Comparison of ENCODE assay signal across 8 mouse cellular contexts in genomic region chr9:56994286-56995197, GRCm38 (mm10). TPM values are rescaled to one million over a fixed set of nuclear protein-coding genes. Genes with fewer than 3 reads are reported as not detected.
A peak's percentile ranks its signal among the peaks of the same experiment; 100 is the strongest.
DNase-seq lines count a peak whose midpoint lies in the region; ATAC-seq and TF ChIP-seq lines count a peak whose summit lies in the region.

Gene Ptpn9, plus strand, starts transcription at chr9:56994923.

- WGBS in hindbrain, postnatal 0 days, result 4% methylated on average over 62 of the region's 62 CpGs
- WGBS in macrophage (ENCODE audit: missing documents), result 4% methylated on average over 62 of the region's 62 CpGs

- DNase-seq in adrenal gland, adult (ENCODE audit: inconsistent age in 2 of 2, low spot score in 1 of 2), result peak; percentile 94 to 98
- DNase-seq in gastrocnemius, adult 8-10 months (ENCODE audit: low spot score in 2 of 2), result peak; percentile 72 to 73
- DNase-seq in hindbrain, postnatal 0 days (ENCODE audit: low spot score), result peak; percentile 94
- DNase-seq in left cerebral cortex, adult 18-20 months (ENCODE audit: low spot score in 2 of 2), result peak; percentile 89 to 90
- DNase-seq in right cerebral cortex, adult 18-20 months, result peak; percentile 90
- DNase-seq in urinary bladder, postnatal 25 days (ENCODE audit: low spot score), result peak; percentile 88

- H3K79me2 ChIP-seq in macrophage (ENCODE audit: inconsistent target), result peaks cover 38% of the 10 kb centered on the region

- no peaks in the 10 kb centered on the region for H3K27me3 ChIP-seq in hindbrain, postnatal 0 days (ENCODE audit: insufficient read depth, low read length)

- H3K4me2 ChIP-seq in hindbrain, postnatal 0 days (ENCODE audit: low read depth, low read length), result peak within 1 kb of the TSS; percentile 76

- TF ChIP-seq POLR2A in cortical plate, adult 2 months (IDR thresholded peaks at IDR 0.05; ENCODE audit: extremely low read depth, insufficient read depth, low read length), result no peak

- TF ChIP-seq CTCF in cortical plate, adult 2 months (IDR thresholded peaks at IDR 0.05; ENCODE audit: extremely low read depth, insufficient read depth, low read length), result peak; percentile 41
- peak; percentile 69 for TF ChIP-seq CTCF in hindbrain, postnatal 0 days (IDR thresholded peaks at IDR 0.05; ENCODE audit: low read depth)

- peak within 1 kb of the TSS; percentile 95 for H3K27ac ChIP-seq in cortical plate, adult 2 months (ENCODE audit: insufficient read depth, low read length)
- peak within 1 kb of the TSS; percentile 97 for H3K27ac ChIP-seq in hindbrain, postnatal 0 days
- H3K27ac ChIP-seq in macrophage, result peak within 1 kb of the TSS; percentile 37

- peak within 1 kb of the TSS; percentile 100 for H3K4me3 ChIP-seq in cortical plate, adult 2 months (ENCODE audit: insufficient read depth, low read length)
- H3K4me3 ChIP-seq in hindbrain, postnatal 0 days (ENCODE audit: low read length), result peak within 1 kb of the TSS; percentile 88
- H3K4me3 ChIP-seq in macrophage (ENCODE audit: inconsistent target), result peak within 1 kb of the TSS; percentile 67

- no peaks in the 10 kb centered on the region for H3K36me3 ChIP-seq in hindbrain, postnatal 0 days (ENCODE audit: insufficient read depth, low read length)
- no peaks in the 10 kb centered on the region for H3K36me3 ChIP-seq in macrophage (ENCODE audit: inconsistent target)

- peak; percentile 96 for ATAC-seq in hindbrain, postnatal 0 days

- peak within 1 kb of the TSS; percentile 94 for H3K9ac ChIP-seq in hindbrain, postnatal 0 days (replicated peaks; ENCODE audit: low read length)

- no peaks in the 10 kb centered on the region for H3K9me3 ChIP-seq in hindbrain, postnatal 0 days (ENCODE audit: low read length)

- no peaks in the 10 kb centered on the region; the same call in 1 of the 2 replicates for H3K4me1 ChIP-seq in cortical plate, adult 2 months (ENCODE audit: control insufficient read depth, insufficient read depth, low read length)
- H3K4me1 ChIP-seq in hindbrain, postnatal 0 days (ENCODE audit: insufficient read depth, low read length), result peaks cover 3% of the 10 kb centered on the region; the same call in 1 of the 2 replicates

RNA-seq across cellular contexts. Expression of gene Ptpn9, which starts in this region (rescaled TPM):
- 23.9 TPM in 2 replicates for polyA plus RNA-seq in cortical plate, adult 2 months (2012; rRNA removed)
- 1 to 10 TPM; 2.1 to 5.7 (median 2.6) TPM for total RNA-seq in gastrocnemius, adult 8-10 months (2022)
- 52.1 and 53.5 TPM in 2 replicates for total RNA-seq in hindbrain, postnatal 0 days (2014; rRNA removed)
- 22.5 and 23.0 TPM in 2 replicates for polyA plus RNA-seq in hindbrain, postnatal 0 days (2015; fragmentation: Nextera tagmentation; extraction: Ambion mirVana)
- total RNA-seq in left cerebral cortex, adult 18-20 months (2021), result 10 to 100 TPM; 33.8 to 34.5 TPM
- 10 to 100 TPM in 23 of 26 experiments, 1 to 10 TPM in 3; 6.3 to 41.1 (median 18.7) TPM for total RNA-seq in macrophage (2018; cell fraction: chromatin; rRNA removed)
- 10 to 100 TPM; 15.8 to 21.9 (median 19.2) TPM for total RNA-seq in macrophage (2018; cell fraction: cytosol; rRNA removed)
- total RNA-seq in macrophage (2018; cell fraction: nucleus; rRNA removed), result 10 to 100 TPM in 25 of 26 experiments, 1 to 10 TPM in 1; 9.6 to 35.0 (median 20.3) TPM
- polyA plus RNA-seq in macrophage (2018), result 12.0 to 23.0 TPM (median 12.3 TPM) in 3 replicates

Comparison
In these comparisons a context has a peak if more than half of its experiments do, and no peak if none do; other contexts are left out.
1. Peak in every context shown above with its lines: DNase-seq, ATAC-seq, H3K4me3 ChIP-seq and H3K27ac ChIP-seq.
2. H3K27ac ChIP-seq: peak in every context shown above with its lines; median percentile 97 in hindbrain, postnatal 0 days; 95 in cortical plate, adult 2 months; 37 in macrophage.